Mouse (Mus musculus): Measurements from ENCODE around the gene Ccdc69. TPM values are rescaled to one million over a fixed set of nuclear protein-coding genes. Genes with fewer than 3 reads are reported as not detected.
A peak's percentile ranks its signal among the peaks of the same experiment; 100 is the strongest.

Gene Ccdc69
- polyA plus RNA-seq, 1 experiment from 2014 or later: 26.7 TPM

DNA sequence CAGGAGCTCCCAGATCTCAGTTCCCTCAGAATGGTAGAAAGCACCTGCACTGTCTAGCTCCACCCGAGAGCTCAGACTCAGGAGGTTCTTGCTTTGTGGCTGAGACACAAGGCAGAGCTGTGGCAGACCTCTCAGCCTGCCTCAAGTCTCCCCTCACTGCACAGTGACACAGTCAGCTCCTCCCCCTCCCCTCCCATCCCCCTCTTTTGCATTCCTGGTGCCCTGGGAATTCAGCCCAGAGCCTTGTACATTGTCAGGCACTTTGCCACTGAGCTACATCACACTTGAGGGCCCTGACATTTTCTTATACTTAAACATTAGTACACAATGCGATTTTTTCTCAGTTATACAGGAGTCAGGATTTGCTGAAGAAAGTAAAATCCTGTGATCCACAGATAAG is 8.9 kb downstream of the Ccdc69 start:
- no peak overlapping the region for H3K4me3 ChIP-seq (ENCODE audit: control insufficient read depth in 1 of 2, insufficient read depth in 1 of 2, low read depth in 1 of 2, low read length in 2 of 2)
- 0 out of 2 replicates have a peak, but pooled peaks cover 6% of the 10 kb centered on the region for H3K36me3 ChIP-seq (ENCODE audit: control insufficient read depth, insufficient read depth, low read length)
- no peaks in the 10 kb centered on the region for H3K27me3 ChIP-seq (ENCODE audit: control insufficient read depth, insufficient read depth, low read length)
- ATAC-seq (ENCODE audit: insufficient number of reproducible peaks, insufficient read depth, low FRiP score, low read depth): no peak
- H3K9me3 ChIP-seq (ENCODE audit: control insufficient read depth, low read length): no peaks in the 10 kb centered on the region
- no peak overlapping the region; the same call in 1 of the 2 replicates for H3K9ac ChIP-seq (ENCODE audit: low read length)
- H3K4me1 ChIP-seq (ENCODE audit: control insufficient read depth in 2 of 2, insufficient read depth in 2 of 2, low read length in 2 of 2): peaks cover 9 to 25% of the 10 kb centered on the region in 2 experiments
- WGBS: 15% methylated on average over 2 of the region's 2 CpGs
- H3K27ac ChIP-seq (replicated peaks in 1 of 2; ENCODE audit: control insufficient read depth in 1 of 2, insufficient read depth in 1 of 2, low read depth in 2 of 2, low read length in 2 of 2): peak overlapping the region; percentile 65 to 83
- no peak overlapping the region for H3K4me2 ChIP-seq (ENCODE audit: low read length)

DNA sequence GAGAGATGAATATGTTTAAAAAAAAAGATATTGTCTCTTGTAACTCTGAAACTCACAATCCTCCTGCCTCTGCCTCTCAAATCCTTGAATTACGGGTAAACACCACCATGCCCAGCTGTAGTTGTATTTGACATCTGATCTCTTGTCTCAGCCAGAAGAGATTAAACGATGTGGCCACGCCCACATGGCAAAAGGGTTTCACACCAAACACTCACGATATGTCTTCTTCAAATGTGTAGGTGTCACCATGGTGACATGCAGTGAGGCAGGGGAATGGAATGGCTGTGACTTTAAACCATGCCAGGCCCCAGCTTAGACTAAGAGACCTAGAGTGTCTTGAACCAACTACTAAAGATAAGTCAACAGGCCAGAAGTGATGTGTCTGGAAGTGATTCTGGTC is 11.0 kb downstream of the Ccdc69 start:
- Histone ChIP-seq H3K27ac (replicated peaks in 1 of 2; ENCODE audit: control insufficient read depth in 1 of 2, insufficient read depth in 1 of 2, low read depth in 2 of 2, low read length in 2 of 2) (no peak overlapping the region), H3K9ac (ENCODE audit: low read length) (no peak overlapping the region), H3K4me3 (ENCODE audit: control insufficient read depth in 1 of 2, insufficient read depth in 1 of 2, low read depth in 1 of 2, low read length in 2 of 2) (no peak overlapping the region), H3K4me1 (ENCODE audit: control insufficient read depth in 2 of 2, insufficient read depth in 2 of 2, low read length in 2 of 2) (peaks cover 13 to 25% of the 10 kb centered on the region in 2 experiments), H3K27me3 (ENCODE audit: control insufficient read depth, insufficient read depth, low read length) (no peaks in the 10 kb centered on the region), H3K4me2 (ENCODE audit: low read length) (no peak overlapping the region), H3K9me3 (ENCODE audit: control insufficient read depth, low read length) (no peaks in the 10 kb centered on the region), H3K36me3 (ENCODE audit: control insufficient read depth, insufficient read depth, low read length) (0 out of 2 replicates have a peak, but pooled peaks cover 6% of the 10 kb centered on the region)
- WGBS: 65% methylated on average over 4 of the region's 4 CpGs
- ATAC-seq (ENCODE audit: insufficient number of reproducible peaks, insufficient read depth, low FRiP score, low read depth): no peak

- peaks cover 25% of the 10 kb centered on the region for H3K36me3 ChIP-seq (ENCODE audit: control insufficient read depth, insufficient read depth, low read length)
- 11% methylated on average over 5 of the region's 5 CpGs for WGBS
- H3K4me2 ChIP-seq (ENCODE audit: low read length): no peak overlapping the region
- H3K4me3 ChIP-seq (ENCODE audit: control insufficient read depth in 1 of 2, insufficient read depth in 1 of 2, low read depth in 1 of 2, low read length in 2 of 2): no peak overlapping the region
- 0 out of 2 replicates have a peak overlapping the region, but pooled peaks have one; percentile 28 for H3K9ac ChIP-seq (ENCODE audit: low read length)
- peaks cover 11 to 21% of the 10 kb centered on the region in 2 experiments for H3K4me1 ChIP-seq (ENCODE audit: control insufficient read depth in 2 of 2, insufficient read depth in 2 of 2, low read length in 2 of 2)
- peak overlapping the region; percentile 59 to 73 for H3K27ac ChIP-seq (replicated peaks in 1 of 2; ENCODE audit: control insufficient read depth in 1 of 2, insufficient read depth in 1 of 2, low read depth in 2 of 2, low read length in 2 of 2)
- ATAC-seq (ENCODE audit: insufficient number of reproducible peaks, insufficient read depth, low FRiP score, low read depth): no peak
- no peaks in the 10 kb centered on the region for H3K9me3 ChIP-seq (ENCODE audit: control insufficient read depth, low read length)
- H3K27me3 ChIP-seq (ENCODE audit: control insufficient read depth, insufficient read depth, low read length): no peaks in the 10 kb centered on the region
Measured at GRCm38 (mm10) chr11:55062856-55063255, 15.1 kb downstream of the Ccdc69 start.

DNA sequence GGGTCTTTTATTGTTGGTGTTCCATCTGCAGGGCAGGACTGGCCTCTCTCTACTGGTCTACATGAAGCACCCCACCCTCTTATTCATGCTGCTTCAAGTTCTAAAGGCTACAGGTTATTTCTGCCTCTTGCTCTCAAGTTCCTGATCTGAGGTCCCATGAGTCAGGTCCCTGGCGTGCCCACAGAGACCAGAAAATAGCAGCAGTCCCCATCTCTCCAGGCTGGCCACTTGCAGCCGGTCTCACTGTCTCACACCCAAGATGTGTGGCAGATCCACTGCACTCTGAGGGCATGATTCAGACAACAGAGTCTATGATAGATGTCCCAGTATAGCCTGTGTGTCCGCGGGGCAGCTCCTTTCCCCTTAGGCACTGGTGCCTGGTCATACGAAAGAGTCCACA is 17.1 kb downstream of the Ccdc69 start:
- ATAC-seq (ENCODE audit: insufficient number of reproducible peaks, insufficient read depth, low FRiP score, low read depth): no peak
- H3K9me3 ChIP-seq (ENCODE audit: control insufficient read depth, low read length): no peaks in the 10 kb centered on the region
- no peaks in the 10 kb centered on the region for H3K27me3 ChIP-seq (ENCODE audit: control insufficient read depth, insufficient read depth, low read length)
- peaks cover 11 to 21% of the 10 kb centered on the region in 2 experiments for H3K4me1 ChIP-seq (ENCODE audit: control insufficient read depth in 2 of 2, insufficient read depth in 2 of 2, low read length in 2 of 2)
- no peak overlapping the region for H3K27ac ChIP-seq (replicated peaks in 1 of 2; ENCODE audit: control insufficient read depth in 1 of 2, insufficient read depth in 1 of 2, low read depth in 2 of 2, low read length in 2 of 2)
- H3K9ac ChIP-seq (ENCODE audit: low read length): no peak overlapping the region
- H3K4me2 ChIP-seq (ENCODE audit: low read length): no peak overlapping the region
- 81% methylated on average over 5 of the region's 5 CpGs for WGBS
- peaks cover 33% of the 10 kb centered on the region for H3K36me3 ChIP-seq (ENCODE audit: control insufficient read depth, insufficient read depth, low read length)
- H3K4me3 ChIP-seq (ENCODE audit: control insufficient read depth in 1 of 2, insufficient read depth in 1 of 2, low read depth in 1 of 2, low read length in 2 of 2): no peak overlapping the region

DNA sequence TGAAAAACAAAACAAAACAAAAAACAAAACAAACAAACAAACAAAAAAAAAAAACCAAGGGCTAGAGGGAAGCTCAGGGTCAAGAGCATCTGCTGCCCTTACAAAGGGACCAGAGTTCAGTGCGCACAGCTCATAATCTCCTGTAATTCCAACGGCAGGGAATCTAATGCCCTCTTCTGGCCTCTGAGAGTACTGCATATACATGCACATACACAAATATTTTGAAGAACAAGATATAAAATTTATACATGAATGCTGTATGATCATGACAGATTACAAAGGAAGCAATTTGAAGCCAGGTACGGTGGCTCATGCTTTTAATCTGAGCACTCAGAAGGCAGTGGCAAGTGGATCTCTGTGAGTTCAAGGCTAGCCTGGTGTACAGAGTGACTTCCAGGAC is 20.4 kb downstream of the Ccdc69 start:
- peaks cover 50% of the 10 kb centered on the region for H3K36me3 ChIP-seq (ENCODE audit: control insufficient read depth, insufficient read depth, low read length)
- H3K9me3 ChIP-seq (ENCODE audit: control insufficient read depth, low read length): no peaks in the 10 kb centered on the region
- no peak overlapping the region for H3K27ac ChIP-seq (replicated peaks in 1 of 2; ENCODE audit: control insufficient read depth in 1 of 2, insufficient read depth in 1 of 2, low read depth in 2 of 2, low read length in 2 of 2)
- H3K9ac ChIP-seq (ENCODE audit: low read length): no peak overlapping the region
- 76% methylated on average over 3 of the region's 3 CpGs for WGBS
- no peaks in the 10 kb centered on the region for H3K27me3 ChIP-seq (ENCODE audit: control insufficient read depth, insufficient read depth, low read length)
- ATAC-seq (ENCODE audit: insufficient number of reproducible peaks, insufficient read depth, low FRiP score, low read depth): no peak
- H3K4me2 ChIP-seq (ENCODE audit: low read length): no peak overlapping the region
- H3K4me3 ChIP-seq (ENCODE audit: control insufficient read depth in 1 of 2, insufficient read depth in 1 of 2, low read depth in 1 of 2, low read length in 2 of 2): no peak overlapping the region
- peaks cover 5 to 14% of the 10 kb centered on the region in 2 experiments; a peak in 3 of 4 replicates for H3K4me1 ChIP-seq (ENCODE audit: control insufficient read depth in 2 of 2, insufficient read depth in 2 of 2, low read length in 2 of 2)

DNA sequence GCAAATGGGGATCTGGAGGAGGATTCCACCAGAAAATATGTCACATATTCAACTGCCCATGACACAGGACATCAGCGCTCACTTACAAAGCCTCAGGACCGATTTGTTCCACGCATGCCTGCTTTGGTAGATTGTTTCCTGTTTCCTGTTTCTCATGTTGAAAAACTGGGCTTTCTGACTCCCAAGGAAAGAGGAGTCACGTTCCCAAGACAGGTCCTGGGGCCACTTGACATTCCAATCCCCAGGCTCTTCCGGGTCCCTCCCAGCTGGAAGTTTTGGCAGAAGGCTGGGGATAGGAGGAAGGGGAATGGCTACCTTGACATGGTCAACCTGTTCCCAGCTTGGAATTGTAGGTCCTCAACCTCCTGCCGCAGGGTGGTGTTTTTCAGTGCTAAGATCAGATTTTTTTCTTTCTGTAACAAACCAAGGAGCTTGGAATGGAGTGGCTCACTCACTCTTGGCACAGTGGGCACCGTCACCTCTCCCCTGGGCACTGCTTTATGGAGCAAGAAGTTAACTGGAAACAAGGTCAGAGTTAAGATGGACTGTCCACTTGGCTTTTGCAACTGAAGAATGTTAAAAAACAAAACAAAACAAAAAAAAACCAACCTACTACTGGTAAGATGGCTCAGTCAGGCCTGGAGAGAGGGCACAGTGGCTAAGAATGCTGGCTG is 27.0 kb downstream of the Ccdc69 start:
- H3K4me2 ChIP-seq (ENCODE audit: low read length): no peak overlapping the region
- 62% methylated on average over 7 of the region's 7 CpGs for WGBS
- no peak for ATAC-seq (ENCODE audit: insufficient number of reproducible peaks, insufficient read depth, low FRiP score, low read depth)
- H3K9me3 ChIP-seq (ENCODE audit: control insufficient read depth, low read length): no peaks in the 10 kb centered on the region
- no peak overlapping the region; a peak in 1 of 4 replicates for H3K27ac ChIP-seq (replicated peaks in 1 of 2; ENCODE audit: control insufficient read depth in 1 of 2, insufficient read depth in 1 of 2, low read depth in 2 of 2, low read length in 2 of 2)
- H3K27me3 ChIP-seq (ENCODE audit: control insufficient read depth, insufficient read depth, low read length): no peaks in the 10 kb centered on the region
- H3K9ac ChIP-seq (ENCODE audit: low read length): no peak overlapping the region
- peaks cover 4 to 5% of the 10 kb centered on the region in 2 experiments; a peak in 2 of 4 replicates for H3K4me1 ChIP-seq (ENCODE audit: control insufficient read depth in 2 of 2, insufficient read depth in 2 of 2, low read length in 2 of 2)
- H3K36me3 ChIP-seq (ENCODE audit: control insufficient read depth, insufficient read depth, low read length): peaks cover 49% of the 10 kb centered on the region
- no peak overlapping the region for H3K4me3 ChIP-seq (ENCODE audit: control insufficient read depth in 1 of 2, insufficient read depth in 1 of 2, low read depth in 1 of 2, low read length in 2 of 2)

DNA sequence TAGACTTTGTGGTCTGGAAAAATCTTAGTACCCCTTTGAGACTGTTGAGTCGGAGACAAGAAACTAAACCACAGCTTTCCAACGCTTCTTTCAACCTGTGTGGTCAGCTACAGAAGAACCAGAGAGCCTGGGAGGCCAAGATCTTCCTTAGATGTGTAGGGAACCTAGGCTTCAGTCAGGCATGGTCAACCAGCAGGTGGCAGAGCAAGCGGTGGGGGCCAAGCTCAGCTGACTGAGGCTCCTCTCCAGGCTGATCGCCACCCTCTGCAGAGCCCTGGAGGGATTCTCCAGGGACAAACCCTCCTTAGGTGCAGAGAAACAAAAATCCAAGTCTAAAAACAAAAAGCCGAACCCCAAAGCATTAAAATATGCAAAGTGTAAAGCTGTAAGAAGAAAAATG is 31.3 kb downstream of the Ccdc69 start:
- Histone ChIP-seq H3K4me3 (ENCODE audit: control insufficient read depth in 1 of 2, insufficient read depth in 1 of 2, low read depth in 1 of 2, low read length in 2 of 2) (no peak overlapping the region), H3K9me3 (ENCODE audit: control insufficient read depth, low read length) (no peaks in the 10 kb centered on the region), H3K27ac (replicated peaks in 1 of 2; ENCODE audit: control insufficient read depth in 1 of 2, insufficient read depth in 1 of 2, low read depth in 2 of 2, low read length in 2 of 2) (no peak overlapping the region), H3K4me2 (ENCODE audit: low read length) (no peak overlapping the region), H3K9ac (ENCODE audit: low read length) (no peak overlapping the region), H3K27me3 (ENCODE audit: control insufficient read depth, insufficient read depth, low read length) (no peaks in the 10 kb centered on the region), H3K36me3 (ENCODE audit: control insufficient read depth, insufficient read depth, low read length) (peaks cover 23% of the 10 kb centered on the region), H3K4me1 (ENCODE audit: control insufficient read depth in 2 of 2, insufficient read depth in 2 of 2, low read length in 2 of 2) (peaks cover 4 to 5% of the 10 kb centered on the region in 2 experiments; a peak in 2 of 4 replicates)
- ATAC-seq (ENCODE audit: insufficient number of reproducible peaks, insufficient read depth, low FRiP score, low read depth): no peak
- WGBS: 53% methylated on average over 5 of the region's 5 CpGs

GRCm38 (mm10) chr11:55041348-55041747 is 36.6 kb downstream of the Ccdc69 start:
- Histone ChIP-seq H3K9ac (ENCODE audit: low read length) (no peak overlapping the region), H3K4me1 (ENCODE audit: control insufficient read depth in 2 of 2, insufficient read depth in 2 of 2, low read length in 2 of 2) (no peaks in the 10 kb centered on the region), H3K4me2 (ENCODE audit: low read length) (no peak overlapping the region), H3K27ac (replicated peaks in 1 of 2; ENCODE audit: control insufficient read depth in 1 of 2, insufficient read depth in 1 of 2, low read depth in 2 of 2, low read length in 2 of 2) (no peak overlapping the region), H3K4me3 (ENCODE audit: control insufficient read depth in 1 of 2, insufficient read depth in 1 of 2, low read depth in 1 of 2, low read length in 2 of 2) (no peak overlapping the region), H3K9me3 (ENCODE audit: control insufficient read depth, low read length) (no peaks in the 10 kb centered on the region), H3K27me3 (ENCODE audit: control insufficient read depth, insufficient read depth, low read length) (no peaks in the 10 kb centered on the region), H3K36me3 (ENCODE audit: control insufficient read depth, insufficient read depth, low read length) (no peaks in the 10 kb centered on the region)
- 79% methylated on average over 4 of the region's 4 CpGs for WGBS
- ATAC-seq (ENCODE audit: insufficient number of reproducible peaks, insufficient read depth, low FRiP score, low read depth): no peak

Data from heart, embryonic 14.5 days (tissue).